Mouse (Mus musculus) G1E (cell line): ENCODE data around the gene S100a10. TPM values are rescaled to one million over a fixed set of nuclear protein-coding genes. Genes with fewer than 3 reads are reported as not detected.

Experiments
- ATAC-seq: 2 replicates; pipeline ENCODE4 v1.8.0; 2016; ENCODE audit warnings: mild to moderate bottlenecking; ENCODE audit not compliant: insufficient number of reproducible peaks, poor library complexity, low FRiP score, severe bottlenecking; ENCODE audit errors: extremely low read depth
- DNase-seq: peaks from one replicate; pipeline ENCODE4 v3.0.0; 2012; ENCODE audit warnings: low spot score
- H3K27me3 ChIP-seq: 2 replicates; pipeline ENCODE4 v1.6.1; 2012; ENCODE audit warnings: mild to moderate bottlenecking, low read length, inconsistent platforms; ENCODE audit not compliant: insufficient read depth
- H3K36me3 ChIP-seq: replicated peaks from 2 replicates; pipeline ENCODE3; 2012; ENCODE audit warnings: mild to moderate bottlenecking, inconsistent platforms
- H3K4me1 ChIP-seq: 2 replicates; pipeline ENCODE4 v1.6.1; 2012; ENCODE audit warnings: low read depth, low read length, inconsistent platforms, mixed read lengths; ENCODE audit not compliant: insufficient read depth
- H3K4me3 ChIP-seq: 2 replicates; pipeline ENCODE4 v1.5.1; 2012; ENCODE audit warnings: low read depth, mild to moderate bottlenecking, inconsistent platforms, low read length, moderate library complexity, mixed read lengths
- H3K9me3 ChIP-seq: replicated peaks from 2 replicates; pipeline ENCODE4 v1.6.1; 2012; ENCODE audit warnings: inconsistent platforms
- CTCF ChIP-seq: IDR thresholded peaks from 2 replicates; pipeline ENCODE4 v1.5.1; 2012; ENCODE audit warnings: low read depth, low read length, inconsistent platforms, mixed read lengths
- GATA1 ChIP-seq: IDR thresholded peaks from 2 replicates; pipeline ENCODE4 v1.6.1; 2012; ENCODE audit warnings: borderline replicate concordance, low read length, inconsistent platforms, mixed read lengths
- GATA2 ChIP-seq: IDR thresholded peaks from 2 replicates; pipeline ENCODE4 v1.6.1; 2012; ENCODE audit warnings: low read depth, low read length, inconsistent platforms, borderline replicate concordance
- POLR2AphosphoS5 ChIP-seq: IDR thresholded peaks from 2 replicates; pipeline ENCODE4 v1.6.1; 2012; ENCODE audit warnings: low read depth, low read length, inconsistent platforms; ENCODE audit not compliant: insufficient replicate concordance
- TAL1 ChIP-seq: conservative IDR thresholded peaks from 2 replicates; pipeline ENCODE4 v1.6.1; 2012; ENCODE audit warnings: low read depth, low read length, inconsistent platforms, mixed read lengths
- polyA plus RNA-seq: library from polyadenylated mRNA; stranded (reverse); fragments of >175 nt; gene quantifications from 2 replicates; pipeline ENCODE4 v1.2.3, GENCODE M21; 2012
- total RNA-seq, 2 experiments: library from RNA; stranded (forward) in 1 of 2; stranded (reverse) in 1 of 2; fragments of 200-1000 nt in 1 of 2; fragments of >200 nt in 1 of 2; fragmentation: Nextera tagmentation in 1 of 2; gene quantifications; 2 replicates each; pipeline ENCODE4 v1.2.3; 2014 to 2017

The S100a10 gene
- total and polyA plus RNA-seq, 3 experiments, result not detected

DNA sequence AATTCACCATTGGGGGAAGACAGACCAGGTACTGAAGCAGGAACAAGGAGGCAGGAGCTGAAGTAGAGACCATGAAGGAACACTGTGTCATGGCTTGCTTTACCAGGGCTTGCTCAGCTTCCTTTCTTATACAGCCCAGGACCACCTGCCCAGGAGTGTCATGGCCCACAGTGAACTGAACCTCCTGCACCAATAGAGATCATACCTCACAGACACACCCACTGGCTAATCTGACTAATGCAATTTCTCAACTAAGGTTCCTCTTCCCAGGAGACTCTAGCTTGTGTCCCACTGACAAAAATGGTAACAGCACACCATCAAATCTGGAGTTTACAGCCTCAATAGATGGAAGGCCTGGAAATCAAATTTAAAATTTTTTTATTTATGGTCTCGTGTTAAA lies 35.4 kb downstream of the S100a10 start:
- no peak for TF ChIP-seq CTCF
- TF ChIP-seq GATA1, result no peak
- no peak for TF ChIP-seq POLR2AphosphoS5
- no peak for TF ChIP-seq GATA2
- no peak for TF ChIP-seq TAL1
- Histone ChIP-seq H3K4me1 (no peaks in the 10 kb centered on the region), H3K27me3 (no peaks in the 10 kb centered on the region), H3K4me3 (no peak overlapping the region), H3K9me3 (peaks cover 15% of the 10 kb centered on the region), H3K36me3 (no peaks in the 10 kb centered on the region)
- ATAC-seq (no peak), DNase-seq (no peak)

- peaks cover 15% of the 10 kb centered on the region for H3K9me3 ChIP-seq
- TF ChIP-seq TAL1 (no peak), GATA1 (no peak), CTCF (no peak), GATA2 (no peak), POLR2AphosphoS5 (no peak)
- H3K36me3 ChIP-seq, result no peaks in the 10 kb centered on the region
- H3K4me1 ChIP-seq, result no peaks in the 10 kb centered on the region
- DNase-seq, result no peak
- H3K27me3 ChIP-seq, result no peaks in the 10 kb centered on the region
- H3K4me3 ChIP-seq, result no peak overlapping the region
- no peak for ATAC-seq
Observed at GRCm38 (mm10) chr3:93592100-93592499, 37.2 kb downstream of the S100a10 start.

GRCm38 (mm10) chr3:93592976-93593375 lies 38.1 kb downstream of the S100a10 start:
- no peak for ATAC-seq
- no peaks in the 10 kb centered on the region for H3K4me1 ChIP-seq
- TF ChIP-seq POLR2AphosphoS5, result no peak
- TF ChIP-seq GATA2, result no peak
- TF ChIP-seq GATA1, result no peak
- TF ChIP-seq TAL1, result no peak
- TF ChIP-seq CTCF, result no peak
- no peak for DNase-seq
- H3K4me3 ChIP-seq, result no peak overlapping the region
- no peaks in the 10 kb centered on the region for H3K36me3 ChIP-seq
- H3K27me3 ChIP-seq, result no peaks in the 10 kb centered on the region
- peaks cover 21% of the 10 kb centered on the region for H3K9me3 ChIP-seq

- TF ChIP-seq TAL1 (no peak), POLR2AphosphoS5 (no peak), CTCF (no peak), GATA1 (no peak), GATA2 (no peak)
- no peak for DNase-seq
Observed at GRCm38 (mm10) chr3:93593512-93593911, 38.6 kb downstream of the S100a10 start.

GRCm38 (mm10) chr3:93596632-93597031 lies 41.8 kb downstream of the S100a10 start:
- TF ChIP-seq TAL1, result no peak
- no peak for TF ChIP-seq GATA1
- no peak for TF ChIP-seq GATA2
- TF ChIP-seq POLR2AphosphoS5, result no peak
- no peak for TF ChIP-seq CTCF
- Histone ChIP-seq H3K4me1 (no peaks in the 10 kb centered on the region), H3K27me3 (no peaks in the 10 kb centered on the region), H3K9me3 (peaks cover 20% of the 10 kb centered on the region), H3K36me3 (no peaks in the 10 kb centered on the region), H3K4me3 (no peak overlapping the region)
- no peak for ATAC-seq
- no peak for DNase-seq

More at GRCm38 (mm10) chr3:93593512-93593911, 38.6 kb downstream of the S100a10 start:
- Histone ChIP-seq H3K36me3 (no peaks in the 10 kb centered on the region), H3K27me3 (no peaks in the 10 kb centered on the region), H3K4me1 (no peaks in the 10 kb centered on the region), H3K4me3 (no peak overlapping the region), H3K9me3 (peaks cover 25% of the 10 kb centered on the region)
- no peak for ATAC-seq

- no peak for ATAC-seq
- Histone ChIP-seq H3K36me3 (no peaks in the 10 kb centered on the region), H3K4me1 (no peaks in the 10 kb centered on the region), H3K9me3 (peaks cover 20% of the 10 kb centered on the region), H3K27me3 (no peaks in the 10 kb centered on the region), H3K4me3 (no peak overlapping the region)
- DNase-seq, result no peak
- no peak for TF ChIP-seq GATA1
- no peak for TF ChIP-seq TAL1
- no peak for TF ChIP-seq CTCF
- no peak for TF ChIP-seq POLR2AphosphoS5
- no peak for TF ChIP-seq GATA2
Observed at GRCm38 (mm10) chr3:93597221-93597913, 42.5 kb downstream of the S100a10 start.
